Mouse (Mus musculus): ENCODE measurements around the gene Polr2g. TPM values are rescaled to one million over a fixed set of nuclear protein-coding genes. Genes with fewer than 3 reads are reported as not detected.

The Polr2g gene
- polyA plus RNA-seq, 1 experiment from 2014 or later = 168 TPM

DNA sequence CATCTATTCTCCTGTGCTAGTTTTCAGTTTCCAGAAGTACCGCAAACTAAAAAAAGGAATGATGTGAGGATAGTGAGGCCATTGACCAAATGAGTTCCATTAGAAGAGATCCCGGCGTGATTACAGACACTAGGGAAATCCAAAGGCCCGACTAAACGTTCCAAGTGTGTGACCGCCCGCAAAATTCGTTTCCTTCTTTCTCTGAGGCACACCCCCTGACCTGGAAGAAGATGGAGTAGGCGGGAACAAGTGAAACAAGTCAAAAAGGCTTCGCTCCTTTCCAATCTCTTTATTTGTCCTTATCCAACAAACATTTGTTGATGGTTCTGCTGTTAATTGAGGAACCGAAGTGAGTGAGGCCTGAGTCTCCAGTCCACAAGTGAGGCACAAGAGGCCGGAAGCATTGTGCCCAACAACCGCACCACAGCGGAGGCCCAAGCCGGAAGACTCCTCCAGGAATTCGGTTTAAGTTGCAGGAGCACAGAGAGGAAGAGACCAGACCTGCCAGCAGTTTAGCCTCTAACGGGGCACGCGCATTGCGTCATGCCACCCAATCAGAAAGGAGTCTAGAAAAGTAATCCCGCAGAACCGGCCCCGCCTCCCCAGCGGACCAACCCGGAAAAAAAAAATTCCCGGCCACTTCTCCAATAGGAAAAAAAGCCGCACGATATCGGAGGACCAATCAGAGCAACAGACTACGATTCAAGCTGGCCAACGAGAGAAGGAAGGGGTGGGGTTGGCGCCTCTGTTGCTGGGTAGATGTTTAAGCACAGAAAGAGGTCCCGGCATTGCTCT lies 20.6 kb upstream of the Polr2g start, which contains the start of gene Ttc9c:
TSS of gene Ttc9c (minus strand) at position 533 of the 795 bp plus-strand sequence.
- WGBS = under 1% methylated on average over 33 of the region's 33 CpGs
- Histone ChIP-seq H3K9me3 (ENCODE audit: low read length) (no peaks in the 10 kb centered on the region), H3K36me3 (ENCODE audit: insufficient read depth, low read length) (peaks cover 27% of the 10 kb centered on the region), H3K4me2 (replicated peaks; ENCODE audit: low read depth, low read length) (peak within 1 kb of the TSS; percentile 88), H3K9ac (replicated peaks; ENCODE audit: low read length) (peak within 1 kb of the TSS; percentile 98), H3K4me3 (ENCODE audit: low read length) (peak within 1 kb of the TSS; percentile 100), H3K4me1 (ENCODE audit: insufficient read depth, low read length) (peaks cover 42% of the 10 kb centered on the region), H3K27me3 (ENCODE audit: insufficient read depth, low read length) (no peaks in the 10 kb centered on the region), H3K27ac (ENCODE audit: low read length) (peak within 1 kb of the TSS; percentile 100)
- peak; percentile 93 for ATAC-seq (ENCODE audit: low FRiP score, low TSS enrichment)

GRCm38 (mm10) chr19:8818301-8818798 lies 20.0 kb upstream of the Polr2g start:
- Histone ChIP-seq H3K4me2 (replicated peaks; ENCODE audit: low read depth, low read length) (peak overlapping the region; percentile 80), H3K4me1 (ENCODE audit: insufficient read depth, low read length) (peaks cover 42% of the 10 kb centered on the region), H3K27me3 (ENCODE audit: insufficient read depth, low read length) (no peaks in the 10 kb centered on the region), H3K36me3 (ENCODE audit: insufficient read depth, low read length) (peaks cover 23% of the 10 kb centered on the region), H3K9ac (replicated peaks; ENCODE audit: low read length) (peak overlapping the region; percentile 80), H3K27ac (ENCODE audit: low read length) (peak overlapping the region; percentile 100), H3K4me3 (ENCODE audit: low read length) (peak overlapping the region; percentile 100), H3K9me3 (ENCODE audit: low read length) (no peaks in the 10 kb centered on the region)
- 13% methylated on average over 14 of the region's 14 CpGs for WGBS
- no peak for ATAC-seq (ENCODE audit: low FRiP score, low TSS enrichment)

- Histone ChIP-seq H3K27me3 (ENCODE audit: insufficient read depth, low read length) (no peaks in the 10 kb centered on the region), H3K4me3 (ENCODE audit: low read length) (no peak overlapping the region), H3K4me1 (ENCODE audit: insufficient read depth, low read length) (peaks cover 28% of the 10 kb centered on the region), H3K36me3 (ENCODE audit: insufficient read depth, low read length) (peaks cover 29% of the 10 kb centered on the region), H3K9me3 (ENCODE audit: low read length) (no peaks in the 10 kb centered on the region), H3K9ac (replicated peaks; ENCODE audit: low read length) (no peak overlapping the region; the same call in 1 of the 2 replicates), H3K4me2 (replicated peaks; ENCODE audit: low read depth, low read length) (peak overlapping the region; percentile 7), H3K27ac (ENCODE audit: low read length) (no peak overlapping the region)
- ATAC-seq (ENCODE audit: low FRiP score, low TSS enrichment) = no peak
- WGBS = 82% methylated on average over 3 of the region's 3 CpGs
Measured at GRCm38 (mm10) chr19:8817001-8817400, 18.6 kb upstream of the Polr2g start.

DNA sequence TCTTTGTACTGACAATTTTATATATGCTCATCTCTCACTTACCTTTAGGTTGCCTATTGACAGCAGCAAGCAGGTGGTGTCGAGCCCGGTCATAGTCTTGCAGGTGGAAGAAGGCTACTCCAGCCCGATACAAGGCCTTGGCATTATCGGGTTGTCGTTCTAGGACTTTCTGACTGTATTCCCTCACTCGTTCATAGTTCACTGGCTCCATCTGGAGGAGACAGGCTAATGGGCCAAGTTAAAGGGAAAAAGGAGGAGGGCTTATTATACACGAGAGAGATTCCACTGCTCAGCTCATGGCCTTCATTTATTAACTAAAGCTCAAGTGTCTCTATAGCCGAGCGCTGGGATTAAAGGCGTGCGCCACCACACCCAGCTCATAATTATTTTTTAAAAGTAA lies 17.4 kb upstream of the Polr2g start:
- Histone ChIP-seq H3K4me3 (ENCODE audit: low read length) (no peak overlapping the region), H3K36me3 (ENCODE audit: insufficient read depth, low read length) (peaks cover 39% of the 10 kb centered on the region), H3K27me3 (ENCODE audit: insufficient read depth, low read length) (no peaks in the 10 kb centered on the region), H3K9me3 (ENCODE audit: low read length) (no peaks in the 10 kb centered on the region), H3K27ac (ENCODE audit: low read length) (no peak overlapping the region), H3K9ac (replicated peaks; ENCODE audit: low read length) (no peak overlapping the region), H3K4me2 (replicated peaks; ENCODE audit: low read depth, low read length) (no peak overlapping the region), H3K4me1 (ENCODE audit: insufficient read depth, low read length) (peaks cover 26% of the 10 kb centered on the region)
- ATAC-seq (ENCODE audit: low FRiP score, low TSS enrichment) = no peak
- 60% methylated on average over 11 of the region's 11 CpGs for WGBS

DNA sequence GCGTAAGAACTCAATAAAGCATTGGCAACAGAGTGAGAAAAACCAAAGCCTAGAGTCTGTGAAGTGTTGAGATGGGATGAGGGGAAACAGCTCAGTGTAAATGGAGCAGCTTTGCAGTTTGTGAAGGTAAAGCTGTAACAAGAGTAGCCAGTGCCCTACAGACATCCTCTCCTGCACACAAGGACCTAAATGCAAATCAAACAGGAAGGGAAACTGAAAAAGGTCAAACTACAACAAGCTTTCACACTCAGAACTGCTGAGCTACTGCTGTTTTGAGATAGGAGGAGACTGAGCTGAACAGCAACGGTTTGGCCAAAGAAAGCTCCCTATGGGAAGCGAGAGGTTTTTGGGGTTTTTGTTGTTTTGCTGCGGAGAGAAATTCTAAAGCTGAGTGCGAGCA lies 8.4 kb upstream of the Polr2g start:
- Histone ChIP-seq H3K9me3 (ENCODE audit: low read length) (no peaks in the 10 kb centered on the region), H3K9ac (replicated peaks; ENCODE audit: low read length) (no peak overlapping the region), H3K4me3 (ENCODE audit: low read length) (no peak overlapping the region), H3K27ac (ENCODE audit: low read length) (no peak overlapping the region), H3K36me3 (ENCODE audit: insufficient read depth, low read length) (peaks cover 46% of the 10 kb centered on the region), H3K4me1 (ENCODE audit: insufficient read depth, low read length) (peaks cover 7% of the 10 kb centered on the region), H3K4me2 (replicated peaks; ENCODE audit: low read depth, low read length) (no peak overlapping the region), H3K27me3 (ENCODE audit: insufficient read depth, low read length) (no peaks in the 10 kb centered on the region)
- WGBS = 93% methylated on average over 5 of the region's 5 CpGs
- ATAC-seq (ENCODE audit: low FRiP score, low TSS enrichment) = no peak

DNA sequence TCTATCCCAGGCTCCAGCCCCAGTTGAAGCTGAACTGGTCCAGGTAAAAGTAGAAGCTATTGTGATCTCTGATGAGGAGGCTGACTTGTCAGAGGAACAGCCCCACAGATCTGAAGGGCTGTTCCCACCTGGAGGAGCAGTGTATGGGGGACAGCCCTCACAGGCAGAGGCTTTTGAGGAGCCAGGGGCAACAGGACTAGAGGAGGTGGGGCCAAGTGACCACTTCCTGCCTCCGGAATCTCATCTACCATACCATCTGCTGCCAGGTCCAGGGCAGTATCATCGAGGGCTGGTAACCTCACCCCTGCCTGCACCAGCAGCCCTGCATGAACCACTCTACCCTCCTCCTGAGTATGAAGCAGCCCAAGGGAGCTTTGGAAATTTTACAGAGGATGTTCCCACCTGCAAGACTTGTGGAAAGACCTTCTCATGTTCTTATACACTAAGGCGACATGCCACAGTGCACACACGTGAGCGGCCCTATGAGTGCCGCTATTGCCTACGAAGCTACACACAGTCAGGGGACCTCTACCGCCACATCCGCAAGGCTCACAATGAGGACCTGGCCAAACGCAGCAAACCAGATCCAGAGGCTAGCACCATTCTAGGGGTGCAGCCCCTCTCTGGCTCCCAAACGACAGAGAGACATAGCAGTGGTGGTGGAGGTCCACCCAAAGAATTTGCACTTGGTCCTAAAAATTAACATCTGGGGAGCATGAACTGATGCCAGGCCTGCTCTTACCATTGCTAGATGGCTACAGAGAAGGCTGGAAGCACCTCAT lies 5.7 kb upstream of the Polr2g start:
- Histone ChIP-seq H3K9ac (replicated peaks; ENCODE audit: low read length) (no peak overlapping the region), H3K4me2 (replicated peaks; ENCODE audit: low read depth, low read length) (no peak overlapping the region), H3K27me3 (ENCODE audit: insufficient read depth, low read length) (no peaks in the 10 kb centered on the region), H3K4me1 (ENCODE audit: insufficient read depth, low read length) (peaks cover 10% of the 10 kb centered on the region), H3K36me3 (ENCODE audit: insufficient read depth, low read length) (peaks cover 31% of the 10 kb centered on the region; the same call in 1 of the 2 replicates), H3K4me3 (ENCODE audit: low read length) (no peak overlapping the region), H3K9me3 (ENCODE audit: low read length) (no peaks in the 10 kb centered on the region), H3K27ac (ENCODE audit: low read length) (no peak overlapping the region)
- ATAC-seq (ENCODE audit: low FRiP score, low TSS enrichment) = no peak
- 93% methylated on average over 11 of the region's 11 CpGs for WGBS

GRCm38 (mm10) chr19:8803204-8803780 lies 4.9 kb upstream of the Polr2g start:
- Histone ChIP-seq H3K4me3 (ENCODE audit: low read length) (peak overlapping the region; percentile 81), H3K27me3 (ENCODE audit: insufficient read depth, low read length) (no peaks in the 10 kb centered on the region), H3K36me3 (ENCODE audit: insufficient read depth, low read length) (peaks cover 26% of the 10 kb centered on the region; the same call in 1 of the 2 replicates), H3K9me3 (ENCODE audit: low read length) (no peaks in the 10 kb centered on the region), H3K4me1 (ENCODE audit: insufficient read depth, low read length) (peaks cover 10% of the 10 kb centered on the region), H3K27ac (ENCODE audit: low read length) (no peak overlapping the region), H3K4me2 (replicated peaks; ENCODE audit: low read depth, low read length) (peak overlapping the region; percentile 84), H3K9ac (replicated peaks; ENCODE audit: low read length) (no peak overlapping the region; the same call in 1 of the 2 replicates)
- WGBS = 89% methylated on average over 9 of the region's 9 CpGs
- ATAC-seq (ENCODE audit: low FRiP score, low TSS enrichment) = no peak

DNA sequence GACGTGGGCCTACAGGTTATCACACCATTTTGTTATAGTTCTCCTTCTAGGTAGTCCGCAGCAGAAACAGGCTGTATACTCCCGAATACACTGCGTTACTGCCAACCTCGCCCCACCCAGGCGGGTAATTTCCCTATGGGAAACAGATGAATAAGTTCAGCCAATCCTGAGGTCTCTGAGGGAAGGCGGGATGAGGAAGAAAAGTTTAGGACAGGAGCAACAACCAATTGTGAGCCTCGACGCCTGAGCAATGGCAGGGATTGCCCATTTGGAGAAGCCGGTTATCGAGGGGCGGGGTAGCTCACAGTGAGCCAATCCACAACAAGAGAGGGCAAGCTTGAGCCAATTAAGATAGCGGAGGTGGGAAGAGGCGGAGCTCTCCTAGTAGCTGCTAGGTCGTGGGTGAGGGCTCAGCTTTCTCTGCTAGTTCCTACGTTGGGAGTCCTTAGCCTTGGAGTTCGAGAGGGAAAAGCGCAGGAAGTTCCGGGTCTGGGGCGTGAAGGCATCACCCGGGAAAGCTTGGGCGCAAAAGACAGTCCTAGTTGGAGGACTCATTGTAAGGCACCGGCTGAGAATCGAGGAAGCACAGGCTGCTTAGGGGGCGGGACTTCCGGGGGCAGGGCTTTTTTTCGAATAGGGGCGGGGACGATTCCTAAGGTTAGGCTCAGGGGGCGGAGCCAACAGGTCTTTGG lies 3.9 kb upstream of the Polr2g start, which contains the start of gene Zbtb3:
TSS of gene Zbtb3 (plus strand) at position 426 of the 692 bp plus-strand sequence.
- peaks cover 16% of the 10 kb centered on the region; the same call in 1 of the 2 replicates for H3K36me3 ChIP-seq (ENCODE audit: insufficient read depth, low read length)
- H3K4me1 ChIP-seq (ENCODE audit: insufficient read depth, low read length) = peaks cover 15% of the 10 kb centered on the region
- peak within 1 kb of the TSS; percentile 95 for H3K27ac ChIP-seq (ENCODE audit: low read length)
- H3K9ac ChIP-seq (replicated peaks; ENCODE audit: low read length) = peak within 1 kb of the TSS; percentile 79
- H3K4me2 ChIP-seq (replicated peaks; ENCODE audit: low read depth, low read length) = peak within 1 kb of the TSS; percentile 84
- no peaks in the 10 kb centered on the region for H3K9me3 ChIP-seq (ENCODE audit: low read length)
- no peaks in the 10 kb centered on the region for H3K27me3 ChIP-seq (ENCODE audit: insufficient read depth, low read length)
- H3K4me3 ChIP-seq (ENCODE audit: low read length) = peak within 1 kb of the TSS; percentile 81
- ATAC-seq (ENCODE audit: low FRiP score, low TSS enrichment) = peak; percentile 97
- WGBS = 0% methylated on average over 30 of the region's 30 CpGs

GRCm38 (mm10) chr19:8798947-8799315 lies 554 bp upstream of the Polr2g start:
- H3K27ac ChIP-seq (ENCODE audit: low read length) = no peak overlapping the region
- ATAC-seq (ENCODE audit: low FRiP score, low TSS enrichment) = no peak

More at GRCm38 (mm10) chr19:8798947-8799315, 554 bp upstream of the Polr2g start:
- Histone ChIP-seq H3K4me3 (ENCODE audit: low read length) (peak overlapping the region; percentile 71), H3K36me3 (ENCODE audit: insufficient read depth, low read length) (peaks cover 17% of the 10 kb centered on the region), H3K4me1 (ENCODE audit: insufficient read depth, low read length) (peaks cover 18% of the 10 kb centered on the region), H3K4me2 (replicated peaks; ENCODE audit: low read depth, low read length) (peak overlapping the region; percentile 86), H3K9me3 (ENCODE audit: low read length) (no peaks in the 10 kb centered on the region), H3K9ac (replicated peaks; ENCODE audit: low read length) (peak overlapping the region; percentile 50), H3K27me3 (ENCODE audit: insufficient read depth, low read length) (no peaks in the 10 kb centered on the region)
